Mouse (Mus musculus) heart, adult 2 months (tissue): Measurements from ENCODE around the gene Htr5a.

Experiments
- CTCF ChIP-seq: fragments of 200-600 bp; IDR thresholded peaks from 2 replicates; pipeline ENCODE4 v1.8.1; 2022; ENCODE audit warnings: antibody characterized with exemption, mild to moderate bottlenecking, moderate library complexity
- EP300 ChIP-seq: fragments of 200-500 bp; IDR thresholded peaks from 2 replicates; pipeline ENCODE4 v1.6.1; 2011; ENCODE audit warnings: low read depth, low read length, control low read depth; ENCODE audit not compliant: insufficient read depth
- POLR2A ChIP-seq: fragments of 200-500 bp; IDR thresholded peaks from 2 replicates; pipeline ENCODE4 v1.6.1; 2011; ENCODE audit warnings: mild to moderate bottlenecking, low read depth, low read length, control low read depth; ENCODE audit not compliant: insufficient read depth

GRCm38 (mm10) chr5:27878356-27878755, 36.4 kb downstream of the Htr5a start:
- TF ChIP-seq EP300 (no peak), CTCF (no peak), POLR2A (no peak)
